Mouse (Mus musculus): ENCODE measurements at regions not wholly inside any gene's neighbourhood (a gene's known extent, or its start where the extent isn't known, plus 50 kb on each side); places are given as distances from the start of the nearest gene placed in this dataset.
A peak's percentile ranks its signal among the peaks of the same experiment; 100 is the strongest.

DNA sequence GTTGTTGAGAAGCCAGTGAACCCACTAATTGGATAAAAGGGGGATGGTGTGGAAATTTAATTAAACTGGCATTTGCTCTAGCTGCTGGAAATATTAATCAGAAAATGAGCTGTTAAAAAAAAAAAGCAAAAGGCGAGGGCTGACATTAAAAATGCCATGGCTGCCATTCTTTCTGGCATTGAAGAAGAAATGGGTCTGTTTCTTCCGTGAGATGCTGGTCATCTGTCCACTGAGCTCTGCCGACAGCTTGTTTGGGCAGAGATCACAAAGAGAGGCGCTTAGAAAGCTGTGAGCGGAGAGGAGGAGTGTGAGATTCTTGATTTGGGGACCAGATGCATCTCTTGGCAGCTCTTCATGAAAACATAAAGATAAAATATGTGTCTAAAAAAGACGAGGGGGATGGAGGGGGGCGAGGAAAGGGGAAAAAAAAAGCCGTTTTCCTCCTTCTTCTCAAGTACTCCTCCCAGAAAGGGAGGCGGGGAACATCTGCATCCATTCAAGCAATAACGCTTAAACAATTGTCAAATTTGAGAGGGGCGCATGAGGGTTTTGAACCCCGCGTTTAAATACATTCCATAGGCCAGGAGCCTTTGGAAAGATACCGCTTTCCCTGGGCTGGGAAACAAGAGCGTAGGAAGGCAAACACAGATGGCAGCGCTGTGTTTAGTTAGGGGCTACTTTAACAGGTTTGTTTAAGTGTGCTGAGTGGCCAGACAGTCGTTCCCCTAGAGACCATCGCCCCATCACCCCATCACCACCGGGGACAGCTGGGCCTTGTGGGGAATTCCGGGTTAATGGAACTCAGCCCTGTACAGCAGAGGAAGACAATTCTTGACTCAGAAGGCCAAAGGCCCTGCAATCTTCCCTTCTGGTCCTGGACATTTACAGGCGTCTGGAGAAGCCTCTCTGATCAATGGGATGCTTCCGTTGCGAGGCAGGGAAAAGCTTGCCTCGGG, 109.2 kb upstream of the Slit3 start:
- Histone ChIP-seq H3K4me1 (peaks cover 10% of the 10 kb centered on the region), H3K4me2 (no peak overlapping the region), H3K27me3 (no peaks in the 10 kb centered on the region), H3K36me3 (ENCODE audit: poor library complexity, severe bottlenecking) (no peaks in the 10 kb centered on the region), H3K9me3 (replicated peaks) (no peaks in the 10 kb centered on the region), H3K27ac (peak overlapping the region; percentile 73), H3K9ac (no peak overlapping the region), H3K4me3 (no peak overlapping the region)
- 59% methylated on average over 24 of the region's 24 CpGs for WGBS
- ATAC-seq = 0 out of 2 replicates have a peak, but pooled peaks have one; percentile 30

- Histone ChIP-seq H3K9me3 (replicated peaks) (no peaks in the 10 kb centered on the region), H3K4me1 (peaks cover 11% of the 10 kb centered on the region), H3K36me3 (ENCODE audit: poor library complexity, severe bottlenecking) (no peaks in the 10 kb centered on the region), H3K9ac (no peak overlapping the region), H3K4me3 (no peak overlapping the region), H3K27me3 (no peaks in the 10 kb centered on the region), H3K4me2 (no peak overlapping the region), H3K27ac (no peak overlapping the region)
- ATAC-seq = no peak
- WGBS = 48% methylated on average over 20 of the region's 20 CpGs
These were observed 114.1 kb upstream of the Slit3 start for GRCm38 (mm10) chr11:35006773-35007567.

DNA sequence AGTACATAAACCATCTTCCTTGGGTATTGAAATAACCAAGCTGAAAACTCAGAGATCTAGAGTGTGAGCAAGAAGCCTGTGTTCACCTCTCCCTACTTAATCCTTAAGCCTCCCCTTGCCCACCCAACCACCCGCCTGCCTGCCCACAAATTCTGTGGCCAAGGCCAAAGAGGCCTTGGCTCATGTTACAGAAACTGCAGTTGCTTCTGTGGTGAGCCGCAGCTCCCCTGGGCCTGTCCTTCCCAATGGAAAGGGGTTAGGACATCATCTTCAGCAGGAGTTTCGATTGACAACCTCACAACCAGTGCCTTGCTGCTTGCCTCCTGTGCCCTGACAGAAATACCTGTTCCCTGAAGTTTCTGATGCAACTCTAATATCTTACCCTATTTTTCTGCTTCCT, 115.9 kb upstream of the Slit3 start:
- ATAC-seq = no peak

DNA sequence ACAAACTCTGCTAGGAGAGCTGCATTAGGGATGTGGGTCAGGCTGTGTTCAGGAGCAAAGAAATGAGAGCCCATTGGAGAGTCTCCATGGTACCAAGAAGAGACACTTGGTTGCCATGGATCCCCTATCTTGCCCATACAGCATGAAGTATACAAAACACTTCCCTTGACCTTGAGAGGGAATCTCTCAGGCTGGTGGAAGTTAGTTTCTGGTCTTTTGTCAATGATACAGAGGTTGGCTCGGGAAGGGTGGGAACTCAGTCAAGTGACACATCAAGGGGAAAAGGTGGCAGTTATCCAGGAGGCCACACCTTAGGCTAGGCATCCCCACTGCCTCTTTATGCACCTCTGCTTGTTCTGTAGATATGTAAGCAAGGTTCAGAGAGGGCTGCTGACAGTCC, 116.6 kb upstream of the Slit3 start:
- no peak overlapping the region for H3K27ac ChIP-seq
- H3K4me1 ChIP-seq = peaks cover 5% of the 10 kb centered on the region
- no peak overlapping the region for H3K4me3 ChIP-seq
- H3K4me2 ChIP-seq = no peak overlapping the region
- H3K27me3 ChIP-seq = no peaks in the 10 kb centered on the region
- WGBS = 58% methylated on average over 1 of the region's 1 CpGs
- no peak overlapping the region for H3K9ac ChIP-seq
- no peak for ATAC-seq
- no peaks in the 10 kb centered on the region for H3K9me3 ChIP-seq (replicated peaks)
- no peaks in the 10 kb centered on the region for H3K36me3 ChIP-seq (ENCODE audit: poor library complexity, severe bottlenecking)

More for the DNA sequence above, 115.9 kb upstream of the Slit3 start:
- no peaks in the 10 kb centered on the region for H3K9me3 ChIP-seq (replicated peaks)
- H3K9ac ChIP-seq = no peak overlapping the region
- no peak overlapping the region for H3K4me2 ChIP-seq
- no peak overlapping the region for H3K4me3 ChIP-seq
- WGBS = 73% methylated on average over 3 of the region's 3 CpGs
- H3K27ac ChIP-seq = no peak overlapping the region
- H3K27me3 ChIP-seq = no peaks in the 10 kb centered on the region
- H3K4me1 ChIP-seq = peaks cover 5% of the 10 kb centered on the region
- no peaks in the 10 kb centered on the region for H3K36me3 ChIP-seq (ENCODE audit: poor library complexity, severe bottlenecking)

DNA sequence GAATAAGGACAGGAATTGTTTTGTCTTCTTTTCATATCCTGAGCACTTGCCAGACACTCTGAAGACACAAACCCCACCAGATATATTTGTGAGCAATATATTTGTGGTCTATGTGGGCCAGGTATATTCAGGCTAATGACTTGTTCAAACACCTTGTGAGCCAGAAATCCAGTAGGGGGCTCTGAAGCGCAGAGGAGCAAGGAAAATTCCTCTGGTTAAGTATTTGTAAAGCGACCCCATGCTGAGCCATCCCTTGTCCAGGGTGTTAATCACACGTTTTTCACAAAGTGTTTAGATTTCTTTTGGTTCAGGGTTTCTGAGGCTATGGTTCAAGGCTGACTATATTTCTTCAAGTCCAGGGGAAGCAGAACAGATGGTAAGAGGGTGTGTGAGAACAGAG, 117.1 kb upstream of the Slit3 start:
- H3K36me3 ChIP-seq (ENCODE audit: poor library complexity, severe bottlenecking) = no peaks in the 10 kb centered on the region
- no peaks in the 10 kb centered on the region for H3K27me3 ChIP-seq
- no peak overlapping the region for H3K4me3 ChIP-seq
- H3K27ac ChIP-seq = no peak overlapping the region
- H3K4me2 ChIP-seq = no peak overlapping the region
- ATAC-seq = no peak
- H3K9me3 ChIP-seq (replicated peaks) = no peaks in the 10 kb centered on the region
- no peak overlapping the region for H3K9ac ChIP-seq
- 25% methylated on average over 3 of the region's 3 CpGs for WGBS
- peaks cover 5% of the 10 kb centered on the region for H3K4me1 ChIP-seq

DNA sequence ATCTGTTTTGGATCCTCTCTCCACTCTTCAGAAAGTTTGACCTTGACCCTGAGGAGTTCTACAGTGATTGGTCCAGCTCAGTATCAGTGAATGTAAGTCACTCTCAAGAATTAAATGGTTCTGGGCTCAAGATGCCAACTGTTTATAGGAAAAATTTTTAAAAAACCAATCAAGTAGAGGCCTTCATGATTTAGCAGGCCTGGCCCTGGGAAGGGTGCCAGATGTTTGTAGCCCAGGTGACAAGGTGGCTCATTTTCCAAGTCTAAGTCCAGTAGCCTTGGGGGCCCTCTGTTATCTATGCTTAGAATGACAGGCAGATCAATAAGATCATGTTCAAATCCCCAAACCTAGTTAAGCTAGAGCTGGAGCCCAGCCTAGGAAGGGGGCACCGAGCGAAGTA, 123.1 kb upstream of the Slit3 start:
- H3K27ac ChIP-seq = no peak overlapping the region
- H3K36me3 ChIP-seq (ENCODE audit: poor library complexity, severe bottlenecking) = no peaks in the 10 kb centered on the region
- no peak overlapping the region for H3K9ac ChIP-seq
- no peak for ATAC-seq
- H3K27me3 ChIP-seq = no peaks in the 10 kb centered on the region
- no peaks in the 10 kb centered on the region for H3K4me1 ChIP-seq
- no peaks in the 10 kb centered on the region for H3K9me3 ChIP-seq (replicated peaks)
- H3K4me2 ChIP-seq = no peak overlapping the region
- H3K4me3 ChIP-seq = no peak overlapping the region
- 91% methylated on average over 2 of the region's 2 CpGs for WGBS

- no peaks in the 10 kb centered on the region for H3K36me3 ChIP-seq (ENCODE audit: poor library complexity, severe bottlenecking)
- H3K27me3 ChIP-seq = no peaks in the 10 kb centered on the region
- H3K4me2 ChIP-seq = no peak overlapping the region
- no peak overlapping the region for H3K9ac ChIP-seq
- H3K4me1 ChIP-seq = no peaks in the 10 kb centered on the region
- no peak overlapping the region for H3K27ac ChIP-seq
- no peak for ATAC-seq
- no peak overlapping the region for H3K4me3 ChIP-seq
- H3K9me3 ChIP-seq (replicated peaks) = no peaks in the 10 kb centered on the region
- 79% methylated on average over 4 of the region's 4 CpGs for WGBS
These were observed 125.5 kb upstream of the Slit3 start for GRCm38 (mm10) chr11:34995515-34995914.

DNA sequence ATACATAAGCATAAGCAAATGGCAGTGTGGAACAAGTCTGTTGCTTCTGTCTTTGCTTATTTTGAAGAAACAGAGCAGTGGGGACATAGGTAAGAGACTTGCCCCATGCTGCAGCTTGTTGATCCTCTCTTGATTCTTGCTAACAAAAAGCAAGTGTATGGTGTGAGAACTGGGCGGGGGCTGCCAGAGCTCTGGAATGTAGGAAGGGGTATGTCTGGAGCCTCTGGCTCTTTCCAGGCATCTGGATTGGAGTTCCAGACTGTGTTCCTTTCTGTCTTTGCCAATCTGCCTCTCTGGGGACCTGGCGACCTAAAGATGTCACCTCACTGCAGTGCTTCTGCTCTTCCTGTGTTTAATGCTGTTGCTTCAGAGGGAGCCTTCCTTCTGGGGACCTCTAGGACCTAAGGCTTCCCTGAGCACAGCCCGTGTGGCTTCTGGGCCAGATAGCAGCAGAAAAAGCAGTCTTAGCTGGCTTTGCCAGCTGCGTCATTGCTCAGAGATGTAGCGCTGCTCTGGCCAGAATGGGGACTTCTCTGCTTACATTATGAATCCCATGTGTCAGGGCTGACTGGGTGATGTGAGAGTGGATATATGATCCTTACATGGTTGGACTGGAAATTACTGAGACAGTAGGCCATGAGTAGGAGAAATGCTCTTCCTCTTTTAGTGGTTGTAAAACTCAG, 138.1 kb upstream of the Slit3 start:
- whole genome bisulfite sequencing = 82% methylated on average over 5 of the region's 5 CpGs
- Histone ChIP-seq H3K4me1 (no peaks in the 10 kb centered on the region), H3K4me3 (no peak overlapping the region), H3K9ac (no peak overlapping the region), H3K9me3 (replicated peaks) (no peaks in the 10 kb centered on the region), H3K27me3 (no peaks in the 10 kb centered on the region), H3K4me2 (no peak overlapping the region), H3K27ac (no peak overlapping the region), H3K36me3 (ENCODE audit: poor library complexity, severe bottlenecking) (no peaks in the 10 kb centered on the region)
- no peak for ATAC-seq

GRCm38 (mm10) chr11:34980210-34980609, 140.8 kb upstream of the Slit3 start:
- H3K4me3 ChIP-seq = no peak overlapping the region
- ATAC-seq = no peak
- no peak overlapping the region for H3K9ac ChIP-seq
- H3K27ac ChIP-seq = no peak overlapping the region
- H3K36me3 ChIP-seq (ENCODE audit: poor library complexity, severe bottlenecking) = no peaks in the 10 kb centered on the region
- no peaks in the 10 kb centered on the region for H3K9me3 ChIP-seq (replicated peaks)
- 96% methylated on average over 1 of the region's 1 CpGs for WGBS
- no peaks in the 10 kb centered on the region for H3K4me1 ChIP-seq
- H3K27me3 ChIP-seq = no peaks in the 10 kb centered on the region
- H3K4me2 ChIP-seq = no peak overlapping the region

DNA sequence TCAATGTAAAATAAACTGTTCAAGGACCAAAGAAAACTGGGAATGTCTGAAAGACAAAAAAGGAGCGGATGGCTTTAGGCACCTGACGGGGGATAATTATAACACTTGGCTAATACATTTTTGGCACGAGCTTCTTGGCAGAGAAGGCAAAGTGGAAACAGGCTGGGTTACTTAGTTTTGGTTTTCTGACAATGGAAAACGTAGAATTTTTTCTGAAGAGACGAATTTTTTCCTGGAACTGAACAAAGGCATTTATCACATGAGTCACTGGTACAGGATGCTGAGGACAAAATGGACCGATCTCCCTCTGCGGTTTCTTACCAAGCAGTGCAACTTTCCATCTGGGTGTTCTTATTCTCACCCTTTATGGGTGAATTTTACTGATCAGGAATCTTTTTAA, 143.2 kb upstream of the Slit3 start:
- no peaks in the 10 kb centered on the region for H3K36me3 ChIP-seq (ENCODE audit: poor library complexity, severe bottlenecking)
- 82% methylated on average over 7 of the region's 7 CpGs for WGBS
- no peaks in the 10 kb centered on the region for H3K9me3 ChIP-seq (replicated peaks)
- ATAC-seq = no peak
- H3K27ac ChIP-seq = no peak overlapping the region
- 0 out of 2 replicates have a peak, but pooled peaks cover 3% of the 10 kb centered on the region for H3K4me1 ChIP-seq
- no peak overlapping the region for H3K4me2 ChIP-seq
- H3K4me3 ChIP-seq = no peak overlapping the region
- no peak overlapping the region for H3K9ac ChIP-seq
- no peaks in the 10 kb centered on the region for H3K27me3 ChIP-seq

DNA sequence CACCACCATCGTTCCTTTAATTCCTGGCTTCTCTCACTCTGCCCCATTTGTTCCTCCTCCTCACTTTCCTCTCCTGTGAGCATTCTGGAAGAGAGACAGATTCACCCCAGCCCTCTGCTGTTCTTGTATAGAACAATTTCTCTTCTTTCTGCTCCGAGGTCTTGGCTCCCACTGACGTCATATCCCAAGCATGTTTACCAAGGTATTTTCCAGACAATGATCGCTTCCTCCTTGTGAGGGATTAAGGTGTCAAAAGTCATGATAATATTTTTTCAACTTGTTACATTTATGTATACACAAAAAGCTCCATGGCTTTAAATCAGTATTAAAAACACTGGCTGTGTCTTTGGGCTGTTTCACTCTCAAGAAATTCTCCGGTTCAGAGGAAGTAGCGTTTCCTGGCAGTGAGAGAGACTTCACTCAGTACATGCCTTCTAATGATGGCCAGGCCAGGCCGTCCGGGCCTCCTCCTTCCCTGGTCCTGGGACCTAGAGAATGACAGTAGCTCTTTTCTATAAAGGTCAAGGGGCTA, 142.4 kb upstream of the Spdl1 start:
- 85% methylated on average over 8 of the region's 8 CpGs for WGBS
- no peak for ATAC-seq
- Histone ChIP-seq H3K36me3 (ENCODE audit: poor library complexity, severe bottlenecking) (no peaks in the 10 kb centered on the region), H3K4me3 (no peak overlapping the region), H3K27me3 (no peaks in the 10 kb centered on the region), H3K9me3 (replicated peaks) (no peaks in the 10 kb centered on the region), H3K4me2 (no peak overlapping the region), H3K27ac (no peak overlapping the region), H3K4me1 (0 out of 2 replicates have a peak, but pooled peaks cover 3% of the 10 kb centered on the region), H3K9ac (no peak overlapping the region)
